Mouse (Mus musculus): ENCODE measurements around the gene Gbp5.
A peak's percentile ranks its signal among the peaks of the same experiment; 100 is the strongest.

The Gbp5 gene

GRCm38 (mm10) chr3:142493536-142494061, at the start of gene Gbp5:
Gene Gbp5 (plus strand): TSS chr3:142493978.
- DNase-seq (ENCODE audit: low spot score): peak; percentile 38

GRCm38 (mm10) chr3:142454198-142454597, 39.6 kb upstream of the Gbp5 start:
- DNase-seq (ENCODE audit: low spot score): no peak

DNA sequence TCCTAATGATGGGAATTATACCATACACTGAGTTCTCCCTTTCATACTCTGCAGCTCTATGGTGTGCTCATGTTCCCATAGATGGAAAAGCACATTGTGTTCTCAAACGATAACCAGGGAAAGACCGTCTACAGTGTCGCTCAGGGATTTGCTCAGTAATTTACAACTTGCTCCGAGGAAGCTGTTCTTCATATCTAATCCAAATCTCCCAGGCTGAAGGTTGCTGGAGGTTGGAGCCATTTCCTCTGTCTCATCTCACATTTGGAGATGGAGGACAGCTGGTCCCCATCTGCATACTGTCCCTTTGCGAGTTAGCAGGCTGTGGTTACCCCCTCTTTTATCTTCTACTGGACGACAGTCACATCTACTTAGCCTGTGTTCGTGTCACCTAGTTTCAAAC, 34.5 kb upstream of the Gbp5 start:
- no peak for DNase-seq (ENCODE audit: low spot score)

DNA sequence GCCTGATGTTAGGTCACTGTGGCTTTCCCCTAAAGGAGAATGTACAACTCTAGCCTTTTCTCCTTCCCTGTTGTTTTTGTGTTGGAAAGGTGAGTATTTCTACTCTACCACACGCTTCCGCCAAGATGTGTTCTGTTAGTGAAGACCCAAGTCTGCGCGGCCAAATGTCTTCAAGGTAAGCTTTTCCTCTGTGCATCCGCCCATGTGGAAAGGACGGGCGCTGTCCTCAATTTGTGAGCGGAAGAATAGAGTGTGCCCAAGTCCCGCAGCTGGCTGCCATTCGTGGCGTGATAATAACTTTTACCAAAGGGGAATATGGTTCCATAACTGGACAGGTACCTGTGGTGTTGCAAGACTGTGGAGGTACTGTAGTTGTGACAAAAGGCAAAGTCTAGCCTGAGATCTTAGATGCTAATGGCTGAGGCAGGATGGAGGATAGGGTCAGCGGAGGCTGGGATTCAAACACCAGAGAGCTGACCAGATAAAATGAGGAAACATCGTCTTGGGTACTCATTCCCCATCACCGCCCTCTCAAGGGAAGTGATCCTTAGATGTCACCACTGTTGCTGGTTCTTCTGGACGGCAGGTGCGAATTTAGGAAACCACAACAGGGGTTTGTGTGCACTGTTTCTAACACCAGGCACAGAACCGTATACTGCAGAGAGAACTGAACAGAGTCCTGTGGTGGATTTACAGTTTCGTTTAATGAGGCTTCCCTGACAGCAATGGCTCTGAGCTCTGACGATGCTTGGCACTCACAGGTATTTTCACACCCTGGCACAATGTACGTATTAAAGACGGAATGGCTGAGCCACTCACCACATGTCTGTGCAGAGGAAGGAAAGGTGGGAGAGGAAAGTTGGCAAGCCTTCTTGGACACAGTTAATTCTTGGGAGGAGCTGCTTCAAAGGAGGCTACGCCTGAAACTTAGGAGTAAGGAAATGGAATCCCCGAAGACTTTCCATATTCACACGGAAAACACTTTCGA, 30.7 kb upstream of the Gbp5 start:
- DNase-seq (ENCODE audit: low spot score): no peak

DNA sequence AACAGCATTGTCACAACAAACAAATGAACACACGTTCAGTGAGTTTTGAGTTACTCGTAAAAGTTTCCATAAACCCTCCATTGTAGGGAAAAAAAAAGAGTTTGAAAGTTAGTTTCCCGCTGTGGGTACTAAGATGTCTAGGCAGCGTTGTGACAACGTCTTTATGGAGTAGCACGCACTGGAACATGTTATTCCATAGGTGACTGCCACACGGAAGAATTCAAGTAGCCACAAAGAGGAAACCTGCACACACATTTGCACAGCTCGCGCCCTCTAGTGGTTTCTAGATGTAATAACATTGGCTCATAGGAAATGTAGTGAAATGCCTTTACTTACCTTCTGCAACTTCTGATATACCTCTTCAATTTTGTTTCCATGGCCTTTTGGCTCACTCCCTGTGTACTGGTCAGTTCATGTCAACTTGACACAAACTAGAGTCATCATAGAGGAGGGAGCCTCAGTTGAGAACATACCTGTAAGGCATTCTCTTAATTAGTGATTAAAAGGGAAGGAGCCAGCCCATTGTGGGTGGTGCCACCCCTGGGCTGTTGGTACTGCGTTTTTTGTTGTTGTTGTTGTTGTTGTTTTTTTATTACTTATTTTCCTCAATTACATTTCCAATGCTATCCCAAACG, 19.3 kb upstream of the Gbp5 start:
- no peak for DNase-seq (ENCODE audit: low spot score)

GRCm38 (mm10) chr3:142475913-142476312, 17.9 kb upstream of the Gbp5 start:
- no peak for DNase-seq (ENCODE audit: low spot score)

DNA sequence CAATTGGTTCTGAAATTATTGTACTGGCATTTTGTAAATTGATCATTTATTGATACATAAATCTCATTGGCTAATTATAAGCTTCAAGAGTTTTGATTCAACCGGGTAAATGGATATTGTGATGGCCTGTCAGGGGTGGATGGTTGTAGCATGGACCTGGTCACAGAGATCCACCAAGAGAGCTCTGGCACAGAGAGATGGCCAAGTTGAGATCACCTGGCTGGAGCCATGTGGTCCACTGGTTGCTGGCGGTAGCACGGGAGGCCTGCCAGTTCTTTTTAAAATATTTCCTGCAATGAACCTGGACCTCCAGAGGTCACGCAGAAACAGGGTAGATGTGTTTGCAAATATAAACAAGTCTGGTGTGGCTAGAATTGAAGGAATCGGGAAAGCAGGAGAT, 15.9 kb upstream of the Gbp5 start:
- DNase-seq (ENCODE audit: low spot score): no peak

DNA sequence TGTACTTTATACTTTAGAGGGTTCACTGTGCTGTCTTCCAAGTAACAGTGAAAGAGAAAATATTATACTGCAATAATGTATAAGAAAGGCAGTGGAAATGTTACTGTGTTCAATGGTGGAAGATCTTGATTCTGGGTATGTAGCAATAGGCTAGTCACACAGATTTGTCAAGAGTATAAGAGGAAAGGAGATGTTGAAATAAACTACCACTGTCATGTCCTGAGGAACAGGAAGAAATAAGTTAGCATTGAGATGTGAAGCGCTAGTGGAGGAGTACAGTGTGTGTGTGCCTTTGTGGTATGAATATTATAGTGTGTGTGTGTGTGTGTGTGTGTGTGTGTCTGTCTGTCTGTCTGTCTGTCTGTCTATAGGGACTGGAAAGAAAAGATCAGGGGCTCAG, 15.4 kb upstream of the Gbp5 start:
- DNase-seq (ENCODE audit: low spot score): no peak

DNA sequence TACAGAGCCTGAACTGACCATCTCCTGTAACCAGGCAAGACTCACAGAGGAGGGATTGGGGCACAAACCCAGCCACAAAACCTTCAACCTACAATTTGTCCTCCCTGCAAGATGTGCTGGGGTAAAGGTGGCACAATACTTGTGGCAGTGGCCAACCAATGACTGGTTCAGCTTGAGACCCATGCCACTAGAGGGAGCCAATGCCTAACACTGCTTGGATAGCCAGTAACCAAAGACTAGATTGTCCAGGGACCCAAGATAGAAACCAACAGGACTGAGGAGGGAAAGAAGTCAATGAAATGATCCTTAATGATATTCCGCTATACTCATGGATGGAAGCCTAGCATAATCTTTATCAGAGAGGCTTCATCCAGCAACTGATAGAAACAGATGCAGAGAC, 3.3 kb upstream of the Gbp5 start:
- peak; percentile 44 for DNase-seq (ENCODE audit: low spot score)

- no peak for DNase-seq (ENCODE audit: low spot score)
These were observed 1.4 kb downstream of the Gbp5 start for GRCm38 (mm10) chr3:142495146-142495655.

- DNase-seq (ENCODE audit: low spot score): no peak
These were observed 2.6 kb downstream of the Gbp5 start for GRCm38 (mm10) chr3:142496113-142497101.

- no peak for DNase-seq (ENCODE audit: low spot score)
These were observed 3.5 kb downstream of the Gbp5 start for GRCm38 (mm10) chr3:142497123-142497841.

DNA sequence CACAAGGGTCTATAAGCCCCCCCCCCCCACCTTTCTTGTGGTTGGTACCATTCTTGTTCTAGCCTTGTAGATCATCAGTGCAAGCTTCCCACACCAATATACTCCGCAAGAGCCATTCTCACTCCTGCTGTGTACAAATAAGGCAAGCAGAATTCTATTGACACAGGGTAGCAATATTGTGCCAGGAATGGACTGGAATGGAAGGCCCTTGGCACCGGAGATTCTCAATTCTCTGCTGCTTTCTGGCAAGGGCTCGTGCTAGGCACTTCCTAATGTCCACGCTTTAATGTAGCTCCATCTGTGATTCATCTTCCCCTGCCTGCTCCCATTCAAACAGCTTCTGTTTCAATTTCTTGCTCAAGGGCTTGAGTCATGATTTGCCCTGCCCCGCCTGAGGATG, 5.2 kb downstream of the Gbp5 start:
- DNase-seq (ENCODE audit: low spot score): no peak

GRCm38 (mm10) chr3:142528116-142528515, 34.3 kb downstream of the Gbp5 start:
- DNase-seq (ENCODE audit: low spot score): no peak

DNA sequence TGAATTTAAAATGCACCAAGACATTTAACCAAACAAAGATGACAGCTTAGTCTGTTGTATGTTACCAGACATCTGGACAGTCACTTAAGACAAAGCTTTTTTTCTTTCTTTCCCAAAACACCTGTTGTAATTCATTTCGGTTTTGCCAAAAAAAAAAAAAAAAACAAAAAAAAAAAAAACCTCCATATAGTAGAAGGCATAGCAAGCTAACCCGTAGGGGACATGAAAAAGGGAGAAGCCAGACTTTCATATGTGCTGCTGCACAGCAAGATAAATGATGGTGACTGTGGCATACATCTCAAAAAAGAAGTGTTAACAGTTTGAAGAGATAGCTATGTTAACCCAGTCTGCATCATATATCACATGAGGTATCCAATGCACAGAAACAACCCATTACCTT, 35.8 kb downstream of the Gbp5 start:
- DNase-seq (ENCODE audit: low spot score): no peak

GRCm38 (mm10) chr3:142530087-142530953, 36.5 kb downstream of the Gbp5 start, which contains the start of gene Gbp7:
Gene Gbp7 (plus strand): TSS chr3:142530342.
- DNase-seq (ENCODE audit: low spot score): peak; percentile 34

DNA sequence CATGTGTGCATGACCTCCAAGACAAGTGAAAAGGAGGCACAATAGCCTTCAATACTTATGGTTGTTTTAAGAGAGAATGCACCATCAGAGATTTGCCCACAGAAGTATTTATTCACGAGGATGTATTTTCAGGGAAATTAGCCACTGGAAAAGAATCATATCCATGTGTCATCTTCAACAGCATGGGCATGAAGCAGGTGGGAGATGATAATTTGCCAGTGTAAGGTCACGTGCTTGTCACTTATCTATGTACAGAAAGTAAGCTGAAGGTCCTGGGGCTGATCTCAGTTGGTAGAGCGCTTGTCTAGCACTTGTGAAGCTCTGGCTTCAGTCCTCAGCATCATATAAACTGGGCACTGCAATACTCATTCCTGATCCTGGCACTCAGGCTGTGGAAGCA, 37.8 kb downstream of the Gbp5 start:
- no peak for DNase-seq (ENCODE audit: low spot score)

DNA sequence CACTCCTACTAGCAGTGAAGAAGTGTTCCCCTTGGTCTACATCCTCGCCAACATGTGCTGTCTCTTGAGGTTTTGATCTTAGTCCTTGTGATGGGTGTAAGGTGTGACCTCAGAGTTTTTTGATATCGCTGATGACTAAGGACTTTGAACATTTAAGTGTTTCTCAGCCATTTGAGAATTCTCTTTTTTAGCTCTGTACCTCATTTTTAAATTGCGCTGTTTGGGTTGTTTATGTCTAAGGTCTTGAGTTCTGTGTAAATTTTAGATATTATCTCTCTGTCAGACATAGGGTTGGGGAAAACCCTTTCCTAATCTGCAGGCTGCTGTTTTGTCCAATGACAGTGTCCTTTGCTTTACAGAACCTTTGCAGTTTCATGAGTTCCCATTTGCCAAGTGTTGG, 39.4 kb downstream of the Gbp5 start:
- no peak for DNase-seq (ENCODE audit: low spot score)

- DNase-seq (ENCODE audit: low spot score): no peak
These were observed 41.9 kb downstream of the Gbp5 start for GRCm38 (mm10) chr3:142535667-142536066.

DNA sequence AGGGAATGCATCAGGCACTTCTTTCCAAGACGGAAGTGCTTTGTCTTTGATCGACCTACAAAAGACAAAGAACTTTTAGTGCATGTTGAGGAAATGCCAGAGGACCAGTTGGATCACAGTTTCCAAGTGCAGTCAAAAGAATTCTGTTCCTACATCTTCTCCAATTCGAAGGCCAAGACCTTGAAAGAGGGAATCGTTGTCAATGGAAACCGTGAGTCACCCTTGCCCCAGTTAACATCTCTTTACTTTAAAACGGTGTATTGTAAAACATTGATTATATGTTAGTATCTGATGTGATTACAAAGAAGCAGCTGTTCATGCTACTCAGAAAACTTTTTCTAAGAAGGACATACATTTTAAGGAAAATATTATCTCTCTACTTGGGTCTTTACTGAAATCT, 47.6 kb downstream of the Gbp5 start:
- DNase-seq (ENCODE audit: low spot score): no peak

Measured in ovary, adult 18-20 months (tissue).